In genomic region chr6:145120787-145121589, GRCm38 (mm10) we compare ENCODE assay signal across 1 mouse cellular context.
TF ChIP-seq lines count a peak whose summit lies in the region.

No protein-coding gene starts in this region.

TF ChIP-seq in CH12.LX, 34 proteins besides CTCF, POLR2A, EP300 and RAD21:
- TF ChIP-seq UBTF (IDR thresholded peaks at IDR 0.05; ENCODE audit: low read depth, low read length) = no peak
- peak; percentile 91 for TF ChIP-seq SIN3A (IDR thresholded peaks at IDR 0.05; ENCODE audit: low read length)
- TF ChIP-seq ZC3H11A (IDR thresholded peaks at IDR 0.05; ENCODE audit: low read depth, low read length) = no peak
- TF ChIP-seq MAZ (IDR thresholded peaks at IDR 0.05; ENCODE audit: low read depth, low read length) = no peak
- TF ChIP-seq TCF12 (IDR thresholded peaks at IDR 0.05; ENCODE audit: low read depth, low read length) = peak; percentile 93
- peak; percentile 85 for TF ChIP-seq IRF4 (IDR thresholded peaks at IDR 0.05; ENCODE audit: low read depth, low read length)
- TF ChIP-seq MAX (IDR thresholded peaks at IDR 0.05; ENCODE audit: low read length) = peak; percentile 99
- TF ChIP-seq MEF2A (IDR thresholded peaks at IDR 0.05; ENCODE audit: borderline replicate concordance, low read depth, low read length) = peak; percentile 96
- TF ChIP-seq NELFE (IDR thresholded peaks at IDR 0.05; ENCODE audit: low read depth, low read length) = peak; percentile 42
- peak; percentile 75 for TF ChIP-seq JUND (conservative IDR thresholded peaks at IDR 0.05; ENCODE audit: low read depth, low read length)
- no peak for TF ChIP-seq ZMIZ1 (IDR thresholded peaks at IDR 0.05; ENCODE audit: low read depth, low read length)
- TF ChIP-seq ELF1 (IDR thresholded peaks at IDR 0.05; ENCODE audit: low read depth, low read length) = peak; percentile 69
- TF ChIP-seq CHD2 (IDR thresholded peaks at IDR 0.05; ENCODE audit: low read length) = peak; percentile 55; the same call in 1 of the 2 replicates
- peak; percentile 99 for TF ChIP-seq MYC (IDR thresholded peaks at IDR 0.05; ENCODE audit: low read depth, low read length)
- peak; percentile 79 for TF ChIP-seq TBP (conservative IDR thresholded peaks at IDR 0.05; ENCODE audit: low read depth, low read length)
- TF ChIP-seq MAFK (IDR thresholded peaks at IDR 0.05; ENCODE audit: insufficient replicate concordance, low read length) = peak; percentile 62
- TF ChIP-seq NRF1 (IDR thresholded peaks at IDR 0.05; ENCODE audit: low read depth, low read length) = no peak
- TF ChIP-seq MXI1 (IDR thresholded peaks at IDR 0.05; ENCODE audit: low read depth, low read length) = peak; percentile 96
- TF ChIP-seq HCFC1 (IDR thresholded peaks at IDR 0.05; ENCODE audit: low read depth, low read length) = peak; percentile 30; the same call in 1 of the 2 replicates
- peak; percentile 52 for TF ChIP-seq USF1 (IDR thresholded peaks at IDR 0.05; ENCODE audit: low read depth, low read length)
- 0 out of 2 replicates have a peak, but pooled peaks have one; percentile 38 for TF ChIP-seq KAT2A (IDR thresholded peaks at IDR 0.05; ENCODE audit: insufficient replicate concordance, low read length)
- peak; percentile 37; the same call in 1 of the 2 replicates for TF ChIP-seq JUN (IDR thresholded peaks at IDR 0.05; ENCODE audit: insufficient read depth, low read depth, low read length)
- TF ChIP-seq BHLHE40 (IDR thresholded peaks at IDR 0.05; ENCODE audit: low read depth, low read length) = peak; percentile 99
- TF ChIP-seq USF2 (conservative IDR thresholded peaks at IDR 0.05; ENCODE audit: low read depth, low read length) = 0 out of 2 replicates have a peak, but pooled peaks have one; percentile 27
- TF ChIP-seq E2F4 (IDR thresholded peaks at IDR 0.05; ENCODE audit: insufficient replicate concordance, low read depth, low read length) = no peak
- peak; percentile 95 for TF ChIP-seq ETS1 (conservative IDR thresholded peaks at IDR 0.05; ENCODE audit: low read depth, low read length)
- no peak for TF ChIP-seq SMC3 (IDR thresholded peaks at IDR 0.05; ENCODE audit: low read depth, low read length)
TF ChIP-seq in CH12.LX: peak in this region for 20.
